Comparison of ENCODE assay signal across 31 mouse cellular contexts in the genomic region with DNA sequence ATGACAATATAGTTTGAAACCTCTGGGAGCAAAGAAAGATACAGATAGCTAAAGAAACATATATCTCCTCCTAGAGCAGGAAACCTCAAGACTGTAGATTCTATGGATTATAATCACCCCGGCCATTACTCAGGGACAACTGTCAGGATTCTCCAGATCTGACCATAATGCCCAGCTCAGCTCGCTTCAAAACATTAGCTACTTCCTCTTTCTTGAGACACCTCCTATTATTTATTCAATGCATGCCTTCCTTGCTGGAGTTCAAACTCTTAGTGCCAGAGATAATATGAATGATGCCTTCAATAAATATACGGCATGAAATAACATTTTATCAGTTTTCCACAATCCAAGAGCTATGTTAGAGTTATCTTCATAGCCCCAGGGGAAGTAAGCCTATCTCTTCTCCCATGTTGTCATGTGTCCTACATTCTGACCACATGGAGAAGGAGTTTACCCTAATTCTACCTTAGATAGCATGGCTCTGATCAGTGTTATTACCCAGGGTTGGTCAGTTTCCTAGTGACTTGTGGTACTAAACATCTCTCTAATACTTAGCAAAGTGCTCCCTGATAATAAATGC.
DNase-seq lines count a peak whose midpoint lies in the region; ATAC-seq and TF ChIP-seq lines count a peak whose summit lies in the region.
"Had no signal": no experiment of that assay in that cellular context is flagged by ENCODE, and none has a peak within 500 bp of the region (broad histone marks: within the 10 kb centered on the region; RNA-seq: fewer than 3 reads in every experiment).

No protein-coding gene starts in this region.

- H3K4me1 ChIP-seq in forebrain, embryonic 11.5 days (replicated peaks; ENCODE audit: control insufficient read depth, insufficient read depth, low read length) = no peaks in the 10 kb centered on the region
- H3K4me1 ChIP-seq in forebrain, embryonic 16.5 days (replicated peaks; ENCODE audit: control insufficient read depth, insufficient read depth, low read length) = no peaks in the 10 kb centered on the region
- H3K4me1 ChIP-seq in liver, embryonic 14.5 days (replicated peaks; ENCODE audit: control insufficient read depth in 2 of 2, insufficient read depth in 2 of 2, low read length in 1 of 2) = peaks cover 5 to 11% of the 10 kb centered on the region in 2 experiments
- H3K4me1 ChIP-seq in cerebellum, adult 2 months (ENCODE audit: control insufficient read depth, insufficient read depth, low read length) = peaks cover 15% of the 10 kb centered on the region
- H3K4me1 ChIP-seq in thymus, adult 2 months (replicated peaks; ENCODE audit: control insufficient read depth, insufficient read depth, low read length) = no peaks in the 10 kb centered on the region
- H3K4me1 ChIP-seq: embryonic facial prominence, embryonic 12.5 days; embryonic facial prominence, embryonic 15.5 days; forebrain, embryonic 12.5 days; hindbrain, embryonic 10.5 days had no signal

- TF ChIP-seq CTCF in liver, embryonic 14.5 days (IDR thresholded peaks at IDR 0.05; ENCODE audit: low read depth) = no peak
- no peak for TF ChIP-seq CTCF in cerebellum, adult 2 months (IDR thresholded peaks at IDR 0.05; ENCODE audit: borderline replicate concordance, insufficient read depth, low read depth, low read length)
- TF ChIP-seq CTCF in thymus, adult 2 months (IDR thresholded peaks at IDR 0.05; ENCODE audit: borderline replicate concordance, control insufficient read depth, extremely low read depth, insufficient read depth, low read length, poor library complexity) = no peak

- H3K9ac ChIP-seq in forebrain, embryonic 11.5 days (ENCODE audit: low read length) = no peak overlapping the region
- H3K9ac ChIP-seq in forebrain, embryonic 16.5 days (replicated peaks; ENCODE audit: low read depth, low read length) = no peak overlapping the region
- no peak overlapping the region for H3K9ac ChIP-seq in liver, embryonic 14.5 days (replicated peaks)
- H3K9ac ChIP-seq: embryonic facial prominence, embryonic 12.5 days; embryonic facial prominence, embryonic 15.5 days; forebrain, embryonic 12.5 days; forebrain, embryonic 15.5 days; heart, embryonic 12.5 days; heart, embryonic 15.5 days; hindbrain, embryonic 13.5 days had no signal

- H3K4me2 ChIP-seq in forebrain, embryonic 11.5 days (ENCODE audit: low read depth, low read length, severe bottlenecking) = no peak overlapping the region
- H3K4me2 ChIP-seq in forebrain, embryonic 16.5 days (ENCODE audit: low read length) = no peak overlapping the region
- H3K4me2 ChIP-seq in liver, embryonic 14.5 days (ENCODE audit: low read depth) = no peak overlapping the region
- H3K4me2 ChIP-seq: embryonic facial prominence, embryonic 12.5 days; embryonic facial prominence, embryonic 15.5 days; forebrain, embryonic 12.5 days; forebrain, embryonic 15.5 days; heart, embryonic 12.5 days; heart, embryonic 15.5 days; hindbrain, embryonic 13.5 days had no signal

- H3K4me3 ChIP-seq in forebrain, embryonic 11.5 days (ENCODE audit: low read depth, low read length) = no peak overlapping the region
- no peak overlapping the region for H3K4me3 ChIP-seq in forebrain, embryonic 16.5 days (replicated peaks; ENCODE audit: low read length)
- H3K4me3 ChIP-seq in liver, embryonic 14.5 days (ENCODE audit: insufficient read depth in 1 of 2, low read depth in 2 of 2, low read length in 2 of 2) = no peak overlapping the region
- H3K4me3 ChIP-seq in cerebellum, adult 2 months (replicated peaks; ENCODE audit: insufficient read depth, low read depth, low read length) = no peak overlapping the region
- H3K4me3 ChIP-seq in thymus, adult 2 months (ENCODE audit: control insufficient read depth, insufficient read depth, low read length) = no peak overlapping the region
- H3K4me3 ChIP-seq: embryonic facial prominence, embryonic 12.5 days; embryonic facial prominence, embryonic 15.5 days; forebrain, embryonic 12.5 days; forebrain, embryonic 15.5 days; gastrocnemius, adult 2 months; heart, embryonic 12.5 days; heart, embryonic 15.5 days; hindbrain, embryonic 10.5 days; hindbrain, embryonic 13.5 days had no signal

- no peaks in the 10 kb centered on the region for H3K27me3 ChIP-seq in forebrain, embryonic 11.5 days (ENCODE audit: control insufficient read depth, insufficient read depth, low read length)
- no peaks in the 10 kb centered on the region for H3K27me3 ChIP-seq in forebrain, embryonic 16.5 days (replicated peaks; ENCODE audit: control insufficient read depth, insufficient read depth, low read length)
- no peaks in the 10 kb centered on the region for H3K27me3 ChIP-seq in liver, embryonic 14.5 days (ENCODE audit: control insufficient read depth, insufficient read depth, low read length)
- no peaks in the 10 kb centered on the region for H3K27me3 ChIP-seq in cerebellum, adult 2 months (ENCODE audit: control insufficient read depth, insufficient read depth, low read length)
- H3K27me3 ChIP-seq in thymus, adult 2 months (ENCODE audit: control insufficient read depth, insufficient read depth, low read length) = no peaks in the 10 kb centered on the region
- H3K27me3 ChIP-seq: CH12.LX; embryonic facial prominence, embryonic 12.5 days; embryonic facial prominence, embryonic 15.5 days; forebrain, embryonic 12.5 days; forebrain, embryonic 15.5 days; heart, embryonic 12.5 days; heart, embryonic 15.5 days; hindbrain, embryonic 13.5 days had no signal

- ATAC-seq in forebrain, embryonic 11.5 days (replicated peaks; ENCODE audit: low FRiP score) = no peak
- ATAC-seq in forebrain, embryonic 16.5 days = no peak
- peak; percentile 41; the same call in 1 of the 2 replicates for ATAC-seq in liver, embryonic 14.5 days (ENCODE audit: insufficient read depth)
- peak; percentile 46; the same call in 1 of the 2 replicates for ATAC-seq in granulocyte monocyte progenitor cell, adult 5-6 weeks (replicated peaks; ENCODE audit: poor library complexity, severe bottlenecking)
- ATAC-seq: activated CD4-positive, CD25-positive, alpha-beta regulatory T cell, adult 4 months; forebrain, embryonic 15.5 days; hindbrain, embryonic 16.5 days had no signal

- H3K27ac ChIP-seq in forebrain, embryonic 11.5 days (ENCODE audit: low read depth, low read length) = no peak overlapping the region
- no peak overlapping the region for H3K27ac ChIP-seq in forebrain, embryonic 16.5 days (ENCODE audit: low read length)
- no peak overlapping the region for H3K27ac ChIP-seq in liver, embryonic 14.5 days
- H3K27ac ChIP-seq in cerebellum, adult 2 months (ENCODE audit: insufficient read depth, low read length) = no peak overlapping the region
- no peak overlapping the region for H3K27ac ChIP-seq in thymus, adult 2 months (ENCODE audit: control insufficient read depth, insufficient read depth, low read length)
- H3K27ac ChIP-seq: embryonic facial prominence, embryonic 12.5 days; embryonic facial prominence, embryonic 15.5 days; forebrain, embryonic 12.5 days; forebrain, embryonic 15.5 days; gastrocnemius, adult 2 months; heart, embryonic 15.5 days; hindbrain, embryonic 10.5 days; hindbrain, embryonic 13.5 days had no signal

- 86% methylated on average over 3 of the region's 3 CpGs for WGBS in forebrain, embryonic 11.5 days
- WGBS in forebrain, embryonic 16.5 days = 86% methylated on average over 3 of the region's 3 CpGs
- 15% methylated on average over 3 of the region's 3 CpGs for WGBS in liver, embryonic 14.5 days (ENCODE audit: insufficient replicate concordance)
- WGBS in cerebellum, adult 2 months = 89% methylated on average over 3 of the region's 3 CpGs
- 76% methylated on average over 3 of the region's 3 CpGs for WGBS in thymus, adult 2 months

- DNase-seq in forebrain, embryonic 11.5 days (ENCODE audit: low spot score) = peak; percentile 4
- DNase-seq in liver, embryonic 14.5 days (ENCODE audit: low read depth in 3 of 3, low spot score in 3 of 3) = no peak
- no peak for DNase-seq in liver
- no peak for DNase-seq in cerebellum, adult 2 months
- DNase-seq in thymus, adult 2 months = no peak
- no peak for DNase-seq in ovary, postnatal 36 days (ENCODE audit: low spot score)
- DNase-seq: adrenal gland, adult 8-10 months; adrenal gland, postnatal 25 days; B cell, adult 2 months; cerebellum, adult 11-12 months; cerebellum, adult 9-10 months; cerebellum, postnatal 14 days; gastrocnemius, adult 2 months; gastrocnemius, postnatal 14 days; heart, adult 18-20 months; heart, postnatal 10 days; heart, postnatal 36 days had no signal

- H3K9me3 ChIP-seq in forebrain, embryonic 11.5 days (ENCODE audit: control insufficient read depth, low read length) = no peaks in the 10 kb centered on the region
- H3K9me3 ChIP-seq in forebrain, embryonic 16.5 days (ENCODE audit: control insufficient read depth, low read length) = no peaks in the 10 kb centered on the region
- no peaks in the 10 kb centered on the region for H3K9me3 ChIP-seq in liver, embryonic 14.5 days (ENCODE audit: control insufficient read depth, low read length)
- H3K9me3 ChIP-seq: embryonic facial prominence, embryonic 12.5 days; embryonic facial prominence, embryonic 15.5 days; forebrain, embryonic 12.5 days; forebrain, embryonic 15.5 days; G1E; heart, embryonic 12.5 days; heart, embryonic 15.5 days; hindbrain, embryonic 10.5 days; hindbrain, embryonic 13.5 days had no signal

- TF ChIP-seq POLR2A in cerebellum, adult 2 months (IDR thresholded peaks at IDR 0.05; ENCODE audit: borderline replicate concordance, insufficient read depth, low read length) = no peak
- TF ChIP-seq POLR2A in thymus, adult 2 months (IDR thresholded peaks at IDR 0.05; ENCODE audit: control insufficient read depth, extremely low read depth, insufficient read depth, low read length, poor library complexity) = no peak

- H3K36me3 ChIP-seq in forebrain, embryonic 11.5 days (ENCODE audit: control insufficient read depth, insufficient read depth, low read length) = no peaks in the 10 kb centered on the region
- H3K36me3 ChIP-seq in forebrain, embryonic 16.5 days (ENCODE audit: control insufficient read depth, insufficient read depth) = no peaks in the 10 kb centered on the region
- no peaks in the 10 kb centered on the region for H3K36me3 ChIP-seq in liver, embryonic 14.5 days (replicated peaks; ENCODE audit: control insufficient read depth, insufficient read depth, low read depth)
- H3K36me3 ChIP-seq in thymus, adult 2 months (ENCODE audit: control insufficient read depth, insufficient read depth, low read length) = no peaks in the 10 kb centered on the region
- H3K36me3 ChIP-seq: embryonic facial prominence, embryonic 12.5 days; embryonic facial prominence, embryonic 15.5 days; forebrain, embryonic 12.5 days; forebrain, embryonic 15.5 days; G1E; heart, embryonic 15.5 days; hindbrain, embryonic 13.5 days had no signal

- no peak for TF ChIP-seq EP300 in liver, embryonic 14.5 days (IDR thresholded peaks at IDR 0.05; ENCODE audit: low read depth)

Comparison
In these comparisons a context has a peak if more than half of its experiments do, and no peak if none do; other contexts are left out.
1. ATAC-seq: peak in liver, embryonic 14.5 days (single experiment) and granulocyte monocyte progenitor cell, adult 5-6 weeks (single experiment); none in forebrain, embryonic 11.5 days (single experiment) and forebrain, embryonic 16.5 days (single experiment).